ENCODE assay signal across 8 mouse cellular contexts in the genomic region with DNA sequence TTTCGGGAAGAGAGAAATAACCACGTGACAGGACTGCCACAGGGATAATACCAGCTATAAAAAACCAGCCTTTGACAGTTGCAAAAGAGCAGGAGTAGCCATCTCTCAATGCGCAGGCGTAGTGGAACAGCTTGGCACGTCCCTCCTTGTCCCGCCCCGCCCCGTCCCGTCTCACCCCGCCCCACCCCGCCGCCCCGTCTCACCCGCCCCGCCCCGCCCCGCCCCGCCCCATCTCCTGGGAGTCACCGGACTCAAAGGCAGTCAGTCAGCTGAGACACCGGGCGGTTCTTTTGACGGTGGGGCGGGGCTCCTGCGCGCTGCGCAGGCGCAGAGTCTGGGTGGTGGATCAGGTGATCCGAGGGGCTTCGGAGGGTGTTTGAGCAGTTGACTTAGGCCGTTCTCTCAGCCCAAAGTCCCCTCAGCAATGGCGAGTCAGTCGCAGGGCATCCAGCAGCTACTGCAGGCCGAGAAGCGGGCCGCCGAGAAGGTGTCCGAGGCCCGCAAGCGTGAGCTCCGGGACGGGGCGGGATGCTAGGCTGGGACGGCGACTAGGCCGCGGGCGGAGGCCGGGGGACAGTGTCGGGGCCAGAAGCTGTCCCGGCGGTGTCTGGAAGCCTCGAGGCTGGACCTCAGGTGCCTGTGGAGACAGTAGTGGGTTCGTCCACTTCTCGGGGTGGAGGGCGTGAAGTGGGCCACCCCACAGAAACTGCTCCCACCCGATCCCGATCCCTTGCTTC. TPM values are rescaled to one million over a fixed set of nuclear protein-coding genes. Genes with fewer than 3 reads are reported as not detected.
DNase-seq lines count a peak whose midpoint lies in the region; ATAC-seq lines count a peak whose summit lies in the region.

A gene (plus strand): TSS at position 279 of the 737 bp plus-strand sequence.

- H3K9ac ChIP-seq in heart, embryonic 14.5 days (ENCODE audit: low read length) = peak within 1 kb of the TSS; percentile 95
- H3K9ac ChIP-seq in liver, embryonic 15.5 days = peak within 1 kb of the TSS; percentile 79
- H3K9ac ChIP-seq in neural tube, embryonic 12.5 days = peak within 1 kb of the TSS; percentile 93

- H3K4me1 ChIP-seq in brown adipose tissue, adult 24 weeks (ENCODE audit: control insufficient read depth, insufficient read depth, insufficient read length, low read length) = peaks cover 17% of the 10 kb centered on the region; the same call in 1 of the 2 replicates
- peaks cover 18 to 54% of the 10 kb centered on the region in 2 experiments for H3K4me1 ChIP-seq in heart, embryonic 14.5 days (ENCODE audit: control insufficient read depth in 2 of 2, insufficient read depth in 2 of 2, low read length in 2 of 2)
- peaks cover 39% of the 10 kb centered on the region for H3K4me1 ChIP-seq in liver, embryonic 15.5 days (replicated peaks)
- peaks cover 25% of the 10 kb centered on the region for H3K4me1 ChIP-seq in neural tube, embryonic 12.5 days

- peak within 1 kb of the TSS; percentile 88 for H3K27ac ChIP-seq in brown adipose tissue, adult 24 weeks (replicated peaks; ENCODE audit: low read depth, low read length)
- H3K27ac ChIP-seq in heart, embryonic 14.5 days (replicated peaks in 1 of 2; ENCODE audit: control insufficient read depth in 1 of 2, insufficient read depth in 1 of 2, low read depth in 2 of 2, low read length in 2 of 2) = peak within 1 kb of the TSS; percentile 68 to 86
- peak within 1 kb of the TSS; percentile 84 for H3K27ac ChIP-seq in liver, embryonic 15.5 days (replicated peaks)
- H3K27ac ChIP-seq in neural tube, embryonic 12.5 days = peak within 1 kb of the TSS; percentile 70

- no peaks in the 10 kb centered on the region for H3K27me3 ChIP-seq in heart, embryonic 14.5 days (ENCODE audit: control insufficient read depth, insufficient read depth, low read length)
- H3K27me3 ChIP-seq in liver, embryonic 15.5 days = no peaks in the 10 kb centered on the region
- H3K27me3 ChIP-seq in neural tube, embryonic 12.5 days (replicated peaks) = no peaks in the 10 kb centered on the region

- H3K4me2 ChIP-seq in heart, embryonic 14.5 days (ENCODE audit: low read length) = peak within 1 kb of the TSS; percentile 90
- peak within 1 kb of the TSS; percentile 79 for H3K4me2 ChIP-seq in liver, embryonic 15.5 days
- H3K4me2 ChIP-seq in neural tube, embryonic 12.5 days (replicated peaks) = peak within 1 kb of the TSS; percentile 70

- H3K9me3 ChIP-seq in heart, embryonic 14.5 days (ENCODE audit: control insufficient read depth, low read length) = no peaks in the 10 kb centered on the region
- H3K9me3 ChIP-seq in liver, embryonic 15.5 days (replicated peaks) = no peaks in the 10 kb centered on the region
- H3K9me3 ChIP-seq in neural tube, embryonic 12.5 days = no peaks in the 10 kb centered on the region

- H3K36me3 ChIP-seq in heart, embryonic 14.5 days (ENCODE audit: control insufficient read depth, insufficient read depth, low read length) = peaks cover 25% of the 10 kb centered on the region
- H3K36me3 ChIP-seq in liver, embryonic 15.5 days (replicated peaks) = peaks cover 16% of the 10 kb centered on the region
- peaks cover 13% of the 10 kb centered on the region for H3K36me3 ChIP-seq in neural tube, embryonic 12.5 days

- under 1% methylated on average over 57 of the region's 57 CpGs for WGBS in heart, embryonic 14.5 days
- WGBS in liver, embryonic 15.5 days (ENCODE audit: insufficient replicate concordance) = under 1% methylated on average over 53 of the region's 57 CpGs
- 1% methylated on average over 56 of the region's 57 CpGs for WGBS in neural tube, embryonic 12.5 days

- DNase-seq in fibroblast of lung, adult 2 months (ENCODE audit: low read depth) = peak; percentile 86
- peak; percentile 98 for DNase-seq in kidney, postnatal 14 days
- peak; percentile 91 for DNase-seq in telencephalon, adult 2 months (ENCODE audit: low read depth, low spot score)

- peak within 1 kb of the TSS; percentile 87 for H3K4me3 ChIP-seq in brown adipose tissue, adult 24 weeks (ENCODE audit: insufficient read depth, low read depth, low read length)
- H3K4me3 ChIP-seq in heart, embryonic 14.5 days (ENCODE audit: control insufficient read depth in 1 of 2, insufficient read depth in 1 of 2, low read depth in 1 of 2, low read length in 2 of 2) = peak within 1 kb of the TSS; percentile 81 to 85
- H3K4me3 ChIP-seq in liver, embryonic 15.5 days (replicated peaks) = peak within 1 kb of the TSS; percentile 78
- H3K4me3 ChIP-seq in neural tube, embryonic 12.5 days = peak within 1 kb of the TSS; percentile 80

- ATAC-seq in CD4-positive, CD25-positive, alpha-beta regulatory T cell, adult 4 months = peak; percentile 92
- peak; percentile 95 for ATAC-seq in heart, embryonic 14.5 days (ENCODE audit: insufficient number of reproducible peaks, insufficient read depth, low FRiP score, low read depth)
- peak; percentile 94 for ATAC-seq in liver, embryonic 15.5 days (ENCODE audit: insufficient read depth)
- ATAC-seq in neural tube, embryonic 12.5 days (ENCODE audit: low FRiP score, low read depth) = peak; percentile 97

RNA-seq across cellular contexts. Expression of the gene that starts here (rescaled TPM):
- polyA plus RNA-seq in CD4-positive, CD25-positive, alpha-beta regulatory T cell, adult 4 months (2017; shearing (Covaris generic)) = 100 to 1,000 TPM; 198 to 222 TPM
- 179 and 197 TPM in 2 replicates for polyA plus RNA-seq in brown adipose tissue, adult 24 weeks (2012; ENCODE audit: insufficient read depth, insufficient read length, missing spikeins)
- 213 and 216 TPM in 2 replicates for polyA plus RNA-seq in heart, embryonic 14.5 days (2014; fragmentation: Nextera tagmentation; extraction: Ambion mirVana)
- 125 and 128 TPM in 2 replicates for polyA plus RNA-seq in liver, embryonic 15.5 days (2015; fragmentation: Nextera tagmentation; extraction: Ambion mirVana)
- 423 and 429 TPM in 2 replicates for polyA plus RNA-seq in neural tube, embryonic 12.5 days (2016; fragmentation: Nextera tagmentation; extraction: Ambion mirVana)

Comparison
In these comparisons a context has a peak if more than half of its experiments do, and no peak if none do; other contexts are left out.
1. Peak in every context shown above with its lines: DNase-seq, ATAC-seq, H3K4me3 ChIP-seq and H3K27ac ChIP-seq.